Mouse (Mus musculus) urinary bladder, postnatal 25 days (tissue): ENCODE data around the gene L3mbtl4.

Source experiments
- DNase-seq: peaks from one replicate; pipeline ENCODE4 v3.0.0; 2022; ENCODE audit warnings: low spot score

The L3mbtl4 gene

GRCm38 (mm10) chr17:68666528-68666927 is 392.9 kb downstream of the L3mbtl4 start:
- no peak for DNase-seq

- DNase-seq, result no peak
Measured at GRCm38 (mm10) chr17:68672088-68672504, 398.5 kb downstream of the L3mbtl4 start.

- DNase-seq, result no peak
Measured at GRCm38 (mm10) chr17:68710701-68711100, 437.1 kb downstream of the L3mbtl4 start.

DNA sequence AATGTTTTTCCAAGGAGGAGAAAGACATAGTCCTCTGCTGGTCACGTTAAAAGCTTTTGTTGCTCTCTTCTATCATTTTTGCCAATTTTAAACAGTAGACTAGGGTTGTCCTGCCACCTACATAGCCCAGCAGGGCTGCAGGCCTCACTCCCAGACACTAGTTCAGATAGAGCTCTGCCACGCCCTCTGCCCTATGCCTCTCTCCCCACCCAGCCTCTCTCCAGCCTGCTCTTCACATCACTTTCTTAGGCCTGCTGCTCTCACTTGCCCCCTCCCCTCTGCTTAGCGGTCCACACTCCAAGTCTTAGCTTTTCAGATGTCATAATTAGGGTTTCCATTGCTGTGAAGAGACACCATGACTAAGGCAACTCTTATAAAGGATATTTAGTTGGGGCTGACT is 437.8 kb downstream of the L3mbtl4 start:
- DNase-seq, result no peak

GRCm38 (mm10) chr17:68748296-68748695 is 474.7 kb downstream of the L3mbtl4 start:
- no peak for DNase-seq

DNA sequence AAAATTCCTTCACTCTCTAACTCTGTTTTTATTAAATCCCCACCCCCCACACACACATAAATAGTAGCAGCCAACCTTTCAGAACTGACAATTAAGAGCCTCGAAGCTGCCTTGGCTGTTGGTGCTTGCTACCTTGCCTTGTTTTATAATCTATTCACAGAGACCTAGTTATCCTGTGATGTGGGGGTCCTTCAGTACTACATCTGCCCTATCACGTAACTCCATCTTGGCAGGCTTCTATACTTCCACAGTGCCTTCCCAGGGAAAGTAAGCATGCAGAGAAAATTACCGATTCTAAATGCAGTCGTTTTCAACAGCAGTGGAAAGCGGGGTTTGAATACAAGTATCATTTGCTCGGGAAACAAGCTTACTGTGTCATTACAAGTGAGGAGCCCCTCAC is 476.9 kb downstream of the L3mbtl4 start:
- DNase-seq, result no peak

GRCm38 (mm10) chr17:68753112-68753511 is 479.5 kb downstream of the L3mbtl4 start:
- no peak for DNase-seq

- no peak for DNase-seq
Measured at GRCm38 (mm10) chr17:68754789-68755188, 481.2 kb downstream of the L3mbtl4 start.

DNA sequence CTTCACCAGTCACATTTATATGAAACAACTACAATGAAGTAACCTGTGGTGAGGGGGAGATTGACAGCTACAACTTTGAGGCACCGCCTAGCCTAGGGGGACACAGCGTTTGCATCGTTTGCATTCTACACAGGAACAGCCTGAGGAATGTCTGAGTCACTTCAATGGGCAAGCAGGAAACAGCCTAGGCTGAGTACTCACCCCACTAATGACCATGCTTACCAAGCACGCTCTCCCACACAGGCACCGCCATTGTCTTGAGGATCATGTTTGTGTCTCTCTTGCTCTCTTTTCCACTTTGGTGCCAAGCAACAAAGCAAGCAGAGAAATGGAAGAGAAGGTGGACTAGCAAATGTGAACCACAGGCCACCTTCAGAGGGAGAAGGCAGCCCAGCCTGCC is 484.8 kb downstream of the L3mbtl4 start:
- DNase-seq, result no peak

DNA sequence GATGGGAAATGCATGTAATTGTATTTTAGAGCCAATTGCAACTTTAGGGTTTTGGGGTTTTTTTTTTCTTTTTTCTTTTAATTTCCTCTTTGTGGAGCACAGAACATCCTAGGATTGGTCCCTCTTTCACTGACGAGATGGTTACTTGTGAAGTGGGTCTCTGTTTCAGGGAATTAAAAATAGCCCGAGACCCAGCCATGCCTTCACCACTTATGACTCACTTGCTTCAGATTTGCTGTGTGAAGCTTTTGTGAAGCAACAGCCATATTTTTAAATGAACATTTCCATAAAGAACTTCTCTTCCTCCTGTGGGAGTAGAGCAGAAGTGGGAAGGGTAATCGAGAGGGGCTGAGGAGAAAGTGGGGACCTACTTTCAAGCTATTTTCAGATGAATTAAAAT is 485.3 kb downstream of the L3mbtl4 start:
- no peak for DNase-seq

DNA sequence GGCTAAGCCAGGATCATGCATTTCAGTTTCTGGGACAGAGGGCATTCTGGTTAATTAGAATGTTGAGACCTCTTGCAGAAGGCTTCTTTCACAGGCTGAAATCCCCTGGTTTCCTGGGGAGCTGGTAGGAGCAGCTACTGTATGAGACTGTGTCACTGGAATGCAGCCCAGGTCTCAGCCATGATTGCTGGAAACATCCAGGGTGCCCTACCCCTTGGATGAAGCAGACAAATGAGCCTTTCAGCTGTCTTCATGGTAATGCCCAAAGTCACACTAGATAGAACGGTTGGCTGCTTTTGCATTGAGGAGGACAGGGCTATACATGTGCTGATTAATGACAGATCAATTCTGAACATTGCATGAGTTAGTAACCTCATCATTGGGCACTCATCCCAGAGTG is 486.4 kb downstream of the L3mbtl4 start:
- no peak for DNase-seq

DNA sequence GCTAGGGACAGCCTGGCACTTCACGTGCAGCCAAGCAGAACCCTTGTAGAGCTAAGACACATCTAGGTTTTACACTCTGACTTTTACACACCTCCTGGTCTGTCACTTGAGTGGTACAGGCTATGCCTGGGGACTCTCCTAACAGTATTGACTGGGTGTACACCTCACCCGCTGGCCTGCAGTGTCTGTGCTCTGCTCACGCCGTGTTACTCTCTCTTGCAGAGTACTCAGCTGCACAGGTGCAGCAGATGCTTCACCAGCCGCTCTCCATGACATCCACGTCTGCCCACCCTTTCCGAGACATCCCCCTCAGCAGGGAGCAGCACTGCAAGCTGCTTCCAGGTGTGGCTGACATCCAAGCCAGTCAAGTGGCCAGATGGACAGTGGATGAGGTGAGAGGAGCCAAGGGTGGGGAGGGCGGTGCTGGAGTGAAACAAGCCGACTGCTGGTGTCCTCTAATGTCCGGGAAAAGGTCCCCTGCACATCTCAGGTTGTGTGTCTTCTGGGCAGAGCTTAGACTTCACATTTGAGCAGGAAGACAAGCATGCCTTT is 490.8 kb downstream of the L3mbtl4 start:
- no peak for DNase-seq

DNA sequence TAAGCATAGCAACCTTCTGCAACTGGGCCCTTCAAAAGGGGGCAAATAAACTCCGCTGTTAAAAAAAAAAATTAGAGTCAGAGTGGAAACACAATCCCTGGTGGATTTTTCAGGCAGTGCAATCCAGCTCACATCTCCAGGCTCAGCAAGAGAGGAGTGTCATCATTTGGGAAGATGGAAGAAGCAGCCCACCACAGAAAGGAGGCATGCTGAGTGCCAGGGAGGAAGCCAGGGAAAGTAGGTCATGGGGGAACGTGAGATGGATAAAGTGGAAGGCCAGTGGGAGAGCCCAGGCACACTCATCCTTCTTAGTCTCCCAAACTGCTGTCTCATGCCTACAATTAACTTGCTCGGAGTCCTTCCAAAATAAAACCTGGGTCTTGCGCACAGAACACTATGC is 496.0 kb downstream of the L3mbtl4 start:
- no peak for DNase-seq

- no peak for DNase-seq
Measured at GRCm38 (mm10) chr17:68771046-68771750, 497.6 kb downstream of the L3mbtl4 start.

DNA sequence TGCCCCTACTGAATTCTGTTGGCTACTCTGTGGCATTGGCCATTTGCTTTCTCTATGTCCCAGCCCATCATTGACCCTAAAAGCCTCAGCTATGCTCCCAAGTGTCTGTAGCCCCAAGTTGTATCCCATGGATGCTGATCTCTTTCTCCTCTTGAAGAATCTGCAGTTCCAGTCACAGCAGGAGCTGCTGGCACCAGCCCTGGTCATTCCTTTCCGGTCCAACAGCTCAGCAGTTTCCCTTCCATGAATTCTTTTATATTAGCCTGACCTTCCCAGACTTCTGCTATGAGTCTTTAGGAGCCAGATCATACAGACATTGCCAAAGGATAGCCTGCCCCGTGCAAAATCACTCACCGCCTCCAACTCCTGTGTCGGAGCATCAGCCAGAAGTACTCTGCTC is 520.1 kb downstream of the L3mbtl4 start:
- DNase-seq, result no peak

DNA sequence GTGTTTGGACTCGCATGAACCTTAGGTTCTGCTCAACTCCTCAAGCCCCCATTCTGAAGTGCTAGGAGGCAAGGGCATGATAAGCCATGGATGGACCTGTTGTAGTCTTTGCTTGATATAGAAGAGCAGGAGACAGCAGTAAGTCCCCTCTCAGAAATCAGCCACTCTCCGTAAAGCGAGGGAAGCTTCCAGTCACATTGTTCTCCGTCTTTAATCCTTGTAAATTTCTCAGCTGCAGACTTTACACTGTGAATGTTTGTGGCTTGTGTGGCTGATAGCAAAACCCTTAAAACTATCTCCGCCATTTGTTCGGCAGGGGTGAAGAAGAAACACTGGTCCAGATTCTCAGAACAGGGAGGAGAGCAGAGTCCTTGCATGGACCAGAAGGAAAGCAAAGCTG is 552.7 kb downstream of the L3mbtl4 start, which contains the start of gene Tmem200c:
Gene Tmem200c, plus strand, starts transcription at position 301 of the 400 bp plus-strand sequence.
- DNase-seq, result no peak
